Mouse (Mus musculus) hindbrain, postnatal 0 days (tissue): ENCODE results near the gene Hic1. TPM values are rescaled to one million over a fixed set of nuclear protein-coding genes. Genes with fewer than 3 reads are reported as not detected.

Experiments
- ATAC-seq: fragments of 200-750 bp; cut with Nextera tagmentation; 2 replicates; pipeline ENCODE4 v1.8.0; 2017; ENCODE audit warnings: mild to moderate bottlenecking, moderate TSS enrichment, moderate library complexity
- DNase-seq: peaks from one replicate; pipeline ENCODE4 v3.0.0-alpha.2; 2015; ENCODE audit warnings: low spot score
- H3K27ac ChIP-seq: fragments of 300-500 bp; sonication (generic); 2 replicates; pipeline ENCODE4 v1.5.1; 2014; ENCODE audit warnings: mild to moderate bottlenecking
- H3K27me3 ChIP-seq: fragments of 300-500 bp; sonication (generic); 2 replicates; pipeline ENCODE4 v1.6.1; 2014; ENCODE audit warnings: low read length, mixed read lengths; ENCODE audit not compliant: insufficient read depth
- H3K36me3 ChIP-seq: fragments of 300-500 bp; sonication (generic); 2 replicates; pipeline ENCODE4 v1.6.1; 2014; ENCODE audit warnings: low read length, mixed read lengths; ENCODE audit not compliant: insufficient read depth
- H3K4me1 ChIP-seq: fragments of 300-500 bp; sonication (generic); 2 replicates; pipeline ENCODE4 v1.6.1; 2014; ENCODE audit warnings: antibody characterized with exemption, low read length, mixed read lengths; ENCODE audit not compliant: insufficient read depth
- H3K4me2 ChIP-seq: fragments of 300-500 bp; sonication (generic); 2 replicates; pipeline ENCODE4 v1.6.1; 2014; ENCODE audit warnings: low read depth, mild to moderate bottlenecking, low read length, moderate library complexity, mixed read lengths
- H3K4me3 ChIP-seq: fragments of 300-500 bp; sonication (generic); 2 replicates; pipeline ENCODE4 v1.5.1; 2014; ENCODE audit warnings: low read length
- H3K9ac ChIP-seq: fragments of 300-500 bp; sonication (generic); replicated peaks from 2 replicates; pipeline ENCODE4 v1.6.1; 2014; ENCODE audit warnings: mild to moderate bottlenecking, low read length, moderate library complexity, mixed read lengths
- H3K9me3 ChIP-seq: fragments of 300-500 bp; sonication (generic); 2 replicates; pipeline ENCODE4 v1.6.1; 2016; ENCODE audit warnings: low read length, mixed read lengths
- CTCF ChIP-seq: IDR thresholded peaks from 2 replicates; pipeline ENCODE4 v1.5.1; 2016; ENCODE audit warnings: antibody characterized with exemption, control low read depth, low read depth
- WGBS: fragments of 180-500 bp; shearing (Covaris S2); extraction: QIAGEN DNeasy Blood & Tissue Kit; methylation state at CpG from one replicate; pipeline ENCODE4 v1.1.7; 2014; 5-methylcytosine and 5-hydroxymethylcytosine counted together
- polyA plus RNA-seq: library from polyadenylated mRNA; unstranded; fragments of >200 nt; fragmentation: Nextera tagmentation; extraction: Ambion mirVana; gene quantifications from 2 replicates; pipeline ENCODE4 v1.2.1, GENCODE M21; 2015
- total RNA-seq: library from RNA; depleted of rRNA; stranded (reverse); fragments of >200 nt; gene quantifications from 2 replicates; pipeline ENCODE4 v1.2.3, GENCODE M21; 2014

Gene Hic1
- total and polyA plus RNA-seq, 2 experiments from 2014 or later = 1.7 to 8.5 TPM

DNA sequence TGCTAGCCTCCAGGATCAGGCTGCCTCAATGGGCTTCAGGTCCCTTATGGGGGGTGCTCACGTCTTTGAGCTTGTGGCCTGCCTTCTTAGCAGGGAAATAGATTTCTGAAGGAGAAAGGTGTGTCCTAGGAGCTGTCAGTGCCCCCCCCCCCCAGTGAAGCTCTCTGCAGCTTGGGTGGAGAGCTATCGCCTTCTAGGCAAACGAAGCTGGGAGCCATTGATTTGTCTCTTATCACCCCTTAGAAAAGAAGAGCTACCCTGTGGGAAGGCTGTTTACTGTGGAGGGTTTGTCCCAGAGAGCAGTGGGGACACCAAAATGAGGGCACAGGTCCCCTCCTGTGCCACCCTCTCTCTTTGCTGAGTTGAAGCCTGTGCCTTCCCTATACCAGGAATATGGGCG lies 40.8 kb upstream of the Hic1 start:
- Histone ChIP-seq H3K4me1 (peaks cover 16% of the 10 kb centered on the region), H3K27ac (no peak overlapping the region), H3K36me3 (no peaks in the 10 kb centered on the region), H3K27me3 (no peaks in the 10 kb centered on the region), H3K9ac (no peak overlapping the region), H3K4me2 (no peak overlapping the region), H3K4me3 (no peak overlapping the region), H3K9me3 (no peaks in the 10 kb centered on the region)
- no peak for ATAC-seq
- 72% methylated on average over 4 of the region's 4 CpGs for WGBS
- TF ChIP-seq CTCF = no peak
- no peak for DNase-seq

GRCm38 (mm10) chr11:75209363-75209762 lies 40.0 kb upstream of the Hic1 start:
- Histone ChIP-seq H3K4me3 (no peak overlapping the region), H3K27ac (no peak overlapping the region), H3K4me1 (peaks cover 16% of the 10 kb centered on the region), H3K36me3 (no peaks in the 10 kb centered on the region), H3K4me2 (no peak overlapping the region), H3K9me3 (no peaks in the 10 kb centered on the region), H3K27me3 (no peaks in the 10 kb centered on the region), H3K9ac (no peak overlapping the region)
- DNase-seq (no peak), ATAC-seq (no peak)
- no peak for TF ChIP-seq CTCF
- WGBS = 79% methylated on average over 4 of the region's 4 CpGs

DNA sequence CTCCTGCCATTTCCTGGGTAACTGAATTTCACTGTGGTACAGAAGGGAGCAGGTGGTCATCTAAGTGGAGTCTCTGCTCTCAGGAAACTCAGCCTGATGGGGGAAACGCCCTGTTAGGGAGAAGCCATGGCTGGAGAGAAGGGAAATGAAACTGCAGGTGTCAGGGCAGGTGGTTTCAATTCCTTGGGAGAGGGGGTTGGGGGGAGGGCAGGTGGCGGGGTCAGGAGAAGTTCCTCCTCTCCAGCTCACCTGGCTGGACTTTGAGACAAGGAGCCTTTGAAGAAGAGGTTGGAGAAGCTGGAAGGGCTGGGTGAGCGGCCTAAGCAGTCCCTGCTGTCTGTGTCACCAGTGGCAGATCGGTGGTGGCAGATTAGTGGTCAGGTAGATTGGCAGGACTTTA lies 37.0 kb upstream of the Hic1 start:
- no peak overlapping the region for H3K27ac ChIP-seq
- no peaks in the 10 kb centered on the region for H3K4me1 ChIP-seq
- ATAC-seq (no peak), DNase-seq (no peak)
- no peak overlapping the region for H3K9ac ChIP-seq
- no peak for TF ChIP-seq CTCF
- no peaks in the 10 kb centered on the region for H3K27me3 ChIP-seq
- no peak overlapping the region for H3K4me2 ChIP-seq
- H3K4me3 ChIP-seq = no peak overlapping the region
- 88% methylated on average over 4 of the region's 4 CpGs for WGBS
- H3K36me3 ChIP-seq = no peaks in the 10 kb centered on the region
- no peaks in the 10 kb centered on the region for H3K9me3 ChIP-seq

GRCm38 (mm10) chr11:75204472-75204871 lies 35.2 kb upstream of the Hic1 start:
- Histone ChIP-seq H3K9ac (no peak overlapping the region), H3K4me3 (no peak overlapping the region), H3K27me3 (no peaks in the 10 kb centered on the region), H3K4me2 (no peak overlapping the region), H3K9me3 (no peaks in the 10 kb centered on the region), H3K27ac (no peak overlapping the region), H3K4me1 (no peaks in the 10 kb centered on the region), H3K36me3 (no peaks in the 10 kb centered on the region)
- no peak for TF ChIP-seq CTCF
- DNase-seq (no peak), ATAC-seq (no peak)
- 50% methylated on average over 9 of the region's 9 CpGs for WGBS

- no peak overlapping the region for H3K4me2 ChIP-seq
- no peaks in the 10 kb centered on the region for H3K9me3 ChIP-seq
- no peaks in the 10 kb centered on the region for H3K36me3 ChIP-seq
- no peak for DNase-seq
- no peak for ATAC-seq
- no peaks in the 10 kb centered on the region for H3K27me3 ChIP-seq
- TF ChIP-seq CTCF = no peak
- 85% methylated on average over 4 of the region's 4 CpGs for WGBS
- no peak overlapping the region for H3K4me3 ChIP-seq
- no peak overlapping the region for H3K9ac ChIP-seq
- H3K4me1 ChIP-seq = no peaks in the 10 kb centered on the region
- H3K27ac ChIP-seq = no peak overlapping the region
Observed at GRCm38 (mm10) chr11:75203926-75204325, 34.6 kb upstream of the Hic1 start.

DNA sequence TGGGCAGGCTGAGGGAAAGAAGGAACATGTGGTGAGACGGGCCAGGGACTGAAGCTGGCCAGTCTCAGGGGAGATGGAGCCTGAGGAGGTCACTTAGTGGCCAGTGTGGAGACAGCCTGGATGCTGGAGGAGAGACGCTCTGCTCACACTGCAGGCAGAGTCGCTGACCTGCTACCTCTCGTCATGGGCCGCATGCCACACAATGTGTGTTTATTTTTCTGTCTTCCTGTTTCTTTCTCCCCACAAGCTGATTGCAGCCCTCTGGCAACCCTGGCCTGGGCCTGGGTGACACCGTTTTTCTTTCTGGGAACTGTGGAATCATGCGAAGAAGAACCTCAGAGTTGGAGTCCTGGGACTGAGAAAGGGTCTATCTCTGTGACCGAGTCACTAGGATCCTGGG lies 32.4 kb upstream of the Hic1 start:
- 68% methylated on average over 8 of the region's 8 CpGs for WGBS
- Histone ChIP-seq H3K27ac (no peak overlapping the region), H3K4me2 (no peak overlapping the region), H3K4me1 (no peaks in the 10 kb centered on the region), H3K9ac (no peak overlapping the region), H3K27me3 (no peaks in the 10 kb centered on the region), H3K9me3 (no peaks in the 10 kb centered on the region), H3K36me3 (no peaks in the 10 kb centered on the region), H3K4me3 (no peak overlapping the region)
- ATAC-seq (no peak), DNase-seq (no peak)
- no peak for TF ChIP-seq CTCF

- Histone ChIP-seq H3K27ac (no peak overlapping the region), H3K9me3 (no peaks in the 10 kb centered on the region), H3K27me3 (no peaks in the 10 kb centered on the region), H3K4me2 (no peak overlapping the region), H3K4me3 (no peak overlapping the region), H3K9ac (no peak overlapping the region), H3K4me1 (no peaks in the 10 kb centered on the region), H3K36me3 (no peaks in the 10 kb centered on the region)
- ATAC-seq = no peak
- DNase-seq = no peak
- no peak for TF ChIP-seq CTCF
- 73% methylated on average over 12 of the region's 12 CpGs for WGBS
Observed at GRCm38 (mm10) chr11:75200935-75201334, 31.6 kb upstream of the Hic1 start.
